Mouse (Mus musculus): ENCODE measurements around the gene Krt4. TPM values are rescaled to one million over a fixed set of nuclear protein-coding genes. Genes with fewer than 3 reads are reported as not detected.

Krt4 gene
- not detected in 2 replicates for polyA plus RNA-seq (2014; fragmentation: Nextera tagmentation; extraction: Ambion mirVana)

- 0 out of 2 replicates have a peak, but pooled peaks cover under 1% of the 10 kb centered on the region for H3K27me3 ChIP-seq (ENCODE audit: control insufficient read depth, insufficient read depth, low read length)
- DNase-seq (ENCODE audit: low spot score) (no peak), ATAC-seq (ENCODE audit: low FRiP score) (no peak)
- H3K9ac ChIP-seq (ENCODE audit: low read depth, low read length), result no peak within 1 kb of the TSS
- H3K4me2 ChIP-seq (replicated peaks; ENCODE audit: low read depth, low read length), result no peak within 1 kb of the TSS; the same call in 1 of the 2 replicates
- WGBS, result 85% methylated on average over 11 of the region's 11 CpGs
- no peak within 1 kb of the TSS for H3K27ac ChIP-seq (ENCODE audit: low read depth, low read length)
- no peak within 1 kb of the TSS for H3K4me3 ChIP-seq (ENCODE audit: low read depth, low read length)
- no peaks in the 10 kb centered on the region for H3K4me1 ChIP-seq (replicated peaks; ENCODE audit: control insufficient read depth, insufficient read depth, low read length)
- no peaks in the 10 kb centered on the region for H3K36me3 ChIP-seq (ENCODE audit: control insufficient read depth, insufficient read depth, low read length)
- no peaks in the 10 kb centered on the region for H3K9me3 ChIP-seq (ENCODE audit: control insufficient read depth, low read length)
Measured at GRCm38 (mm10) chr15:101924635-101925034, at the start of gene Krt4. TSS of gene Krt4 (minus strand) at chr15:101924735.

GRCm38 (mm10) chr15:101973414-101974077, 49.0 kb upstream of the Krt4 start:
- peak; percentile 68 for ATAC-seq (ENCODE audit: low FRiP score)
- DNase-seq (ENCODE audit: low spot score), result peak; percentile 100
- H3K9me3 ChIP-seq (ENCODE audit: control insufficient read depth, low read length), result no peaks in the 10 kb centered on the region
- H3K4me3 ChIP-seq (ENCODE audit: low read depth, low read length), result no peak overlapping the region
- no peaks in the 10 kb centered on the region for H3K36me3 ChIP-seq (ENCODE audit: control insufficient read depth, insufficient read depth, low read length)
- no peaks in the 10 kb centered on the region; the same call in none of the 2 replicates for H3K4me1 ChIP-seq (replicated peaks; ENCODE audit: control insufficient read depth, insufficient read depth, low read length)
- 10% methylated on average over 15 of the region's 15 CpGs for WGBS
- H3K4me2 ChIP-seq (replicated peaks; ENCODE audit: low read depth, low read length), result no peak overlapping the region; the same call in 1 of the 2 replicates
- H3K27ac ChIP-seq (ENCODE audit: low read depth, low read length), result no peak overlapping the region
- peak overlapping the region; percentile 11; the same call in 1 of the 2 replicates for H3K9ac ChIP-seq (ENCODE audit: low read depth, low read length)
- H3K27me3 ChIP-seq (ENCODE audit: control insufficient read depth, insufficient read depth, low read length), result no peaks in the 10 kb centered on the region

GRCm38 (mm10) chr15:101970536-101970935, 46.0 kb upstream of the Krt4 start:
- 12% methylated on average over 3 of the region's 6 CpGs for WGBS
- H3K4me3 ChIP-seq (ENCODE audit: low read depth, low read length), result no peak overlapping the region
- H3K9me3 ChIP-seq (ENCODE audit: control insufficient read depth, low read length), result no peaks in the 10 kb centered on the region
- DNase-seq (ENCODE audit: low spot score) (peak; percentile 85), ATAC-seq (ENCODE audit: low FRiP score) (no peak)
- no peaks in the 10 kb centered on the region for H3K4me1 ChIP-seq (replicated peaks; ENCODE audit: control insufficient read depth, insufficient read depth, low read length)
- no peak overlapping the region for H3K4me2 ChIP-seq (replicated peaks; ENCODE audit: low read depth, low read length)
- no peak overlapping the region for H3K9ac ChIP-seq (ENCODE audit: low read depth, low read length)
- H3K27me3 ChIP-seq (ENCODE audit: control insufficient read depth, insufficient read depth, low read length), result no peaks in the 10 kb centered on the region
- H3K36me3 ChIP-seq (ENCODE audit: control insufficient read depth, insufficient read depth, low read length), result no peaks in the 10 kb centered on the region
- H3K27ac ChIP-seq (ENCODE audit: low read depth, low read length), result no peak overlapping the region

GRCm38 (mm10) chr15:101966808-101967207, 42.3 kb upstream of the Krt4 start:
- 80% methylated on average over 8 of the region's 8 CpGs for WGBS
- DNase-seq (ENCODE audit: low spot score), result no peak

GRCm38 (mm10) chr15:101958891-101959290, 34.4 kb upstream of the Krt4 start:
- Histone ChIP-seq H3K4me2 (replicated peaks; ENCODE audit: low read depth, low read length) (no peak overlapping the region), H3K36me3 (ENCODE audit: control insufficient read depth, insufficient read depth, low read length) (no peaks in the 10 kb centered on the region)
- 91% methylated on average over 3 of the region's 3 CpGs for whole genome bisulfite sequencing

More at GRCm38 (mm10) chr15:101966808-101967207, 42.3 kb upstream of the Krt4 start:
- no peaks in the 10 kb centered on the region for H3K36me3 ChIP-seq (ENCODE audit: control insufficient read depth, insufficient read depth, low read length)
- no peak overlapping the region for H3K4me3 ChIP-seq (ENCODE audit: low read depth, low read length)
- H3K27ac ChIP-seq (ENCODE audit: low read depth, low read length), result no peak overlapping the region
- no peaks in the 10 kb centered on the region for H3K27me3 ChIP-seq (ENCODE audit: control insufficient read depth, insufficient read depth, low read length)
- no peak for ATAC-seq (ENCODE audit: low FRiP score)
- H3K4me2 ChIP-seq (replicated peaks; ENCODE audit: low read depth, low read length), result no peak overlapping the region
- H3K4me1 ChIP-seq (replicated peaks; ENCODE audit: control insufficient read depth, insufficient read depth, low read length), result no peaks in the 10 kb centered on the region
- no peak overlapping the region for H3K9ac ChIP-seq (ENCODE audit: low read depth, low read length)
- no peaks in the 10 kb centered on the region for H3K9me3 ChIP-seq (ENCODE audit: control insufficient read depth, low read length)

GRCm38 (mm10) chr15:101954187-101954586, 29.7 kb upstream of the Krt4 start, which contains the start of gene Krt78:
TSS of gene Krt78 (minus strand) at chr15:101954287.
- Histone ChIP-seq H3K36me3 (ENCODE audit: control insufficient read depth, insufficient read depth, low read length) (no peaks in the 10 kb centered on the region), H3K4me1 (replicated peaks; ENCODE audit: control insufficient read depth, insufficient read depth, low read length) (no peaks in the 10 kb centered on the region), H3K4me3 (ENCODE audit: low read depth, low read length) (no peak within 1 kb of the TSS), H3K27me3 (ENCODE audit: control insufficient read depth, insufficient read depth, low read length) (no peaks in the 10 kb centered on the region), H3K27ac (ENCODE audit: low read depth, low read length) (no peak within 1 kb of the TSS), H3K9me3 (ENCODE audit: control insufficient read depth, low read length) (no peaks in the 10 kb centered on the region), H3K9ac (ENCODE audit: low read depth, low read length) (no peak within 1 kb of the TSS), H3K4me2 (replicated peaks; ENCODE audit: low read depth, low read length) (no peak within 1 kb of the TSS)
- ATAC-seq (ENCODE audit: low FRiP score), result no peak
- 84% methylated on average over 9 of the region's 9 CpGs for WGBS
- DNase-seq (ENCODE audit: low spot score), result no peak

More at GRCm38 (mm10) chr15:101958891-101959290, 34.4 kb upstream of the Krt4 start:
- H3K27ac ChIP-seq (ENCODE audit: low read depth, low read length), result no peak overlapping the region
- no peak for DNase-seq (ENCODE audit: low spot score)
- no peaks in the 10 kb centered on the region for H3K4me1 ChIP-seq (replicated peaks; ENCODE audit: control insufficient read depth, insufficient read depth, low read length)
- H3K9me3 ChIP-seq (ENCODE audit: control insufficient read depth, low read length), result no peaks in the 10 kb centered on the region
- H3K9ac ChIP-seq (ENCODE audit: low read depth, low read length), result no peak overlapping the region
- no peak overlapping the region for H3K4me3 ChIP-seq (ENCODE audit: low read depth, low read length)
- no peaks in the 10 kb centered on the region for H3K27me3 ChIP-seq (ENCODE audit: control insufficient read depth, insufficient read depth, low read length)
- ATAC-seq (ENCODE audit: low FRiP score), result no peak

GRCm38 (mm10) chr15:101952733-101953474, 28.4 kb upstream of the Krt4 start:
- no peak overlapping the region for H3K4me2 ChIP-seq (replicated peaks; ENCODE audit: low read depth, low read length)
- no peaks in the 10 kb centered on the region for H3K9me3 ChIP-seq (ENCODE audit: control insufficient read depth, low read length)
- H3K27me3 ChIP-seq (ENCODE audit: control insufficient read depth, insufficient read depth, low read length), result no peaks in the 10 kb centered on the region
- H3K4me1 ChIP-seq (replicated peaks; ENCODE audit: control insufficient read depth, insufficient read depth, low read length), result no peaks in the 10 kb centered on the region
- no peak for ATAC-seq (ENCODE audit: low FRiP score)
- 89% methylated on average over 7 of the region's 7 CpGs for WGBS
- no peaks in the 10 kb centered on the region for H3K36me3 ChIP-seq (ENCODE audit: control insufficient read depth, insufficient read depth, low read length)
- no peak overlapping the region for H3K27ac ChIP-seq (ENCODE audit: low read depth, low read length)
- H3K4me3 ChIP-seq (ENCODE audit: low read depth, low read length), result no peak overlapping the region
- H3K9ac ChIP-seq (ENCODE audit: low read depth, low read length), result no peak overlapping the region
- DNase-seq (ENCODE audit: low spot score), result no peak

- no peak overlapping the region for H3K27ac ChIP-seq (ENCODE audit: low read depth, low read length)
- H3K9me3 ChIP-seq (ENCODE audit: control insufficient read depth, low read length), result no peaks in the 10 kb centered on the region
- H3K4me2 ChIP-seq (replicated peaks; ENCODE audit: low read depth, low read length), result no peak overlapping the region
- ATAC-seq (ENCODE audit: low FRiP score) (no peak), DNase-seq (ENCODE audit: low spot score) (no peak)
- H3K27me3 ChIP-seq (ENCODE audit: control insufficient read depth, insufficient read depth, low read length), result no peaks in the 10 kb centered on the region
- H3K36me3 ChIP-seq (ENCODE audit: control insufficient read depth, insufficient read depth, low read length), result no peaks in the 10 kb centered on the region
- no peak overlapping the region for H3K4me3 ChIP-seq (ENCODE audit: low read depth, low read length)
- no peaks in the 10 kb centered on the region for H3K4me1 ChIP-seq (replicated peaks; ENCODE audit: control insufficient read depth, insufficient read depth, low read length)
- no peak overlapping the region for H3K9ac ChIP-seq (ENCODE audit: low read depth, low read length)
- WGBS, result 90% methylated on average over 1 of the region's 1 CpGs
Measured at GRCm38 (mm10) chr15:101945430-101945829, 20.9 kb upstream of the Krt4 start.
